Mouse (Mus musculus) intestine, embryonic 14.5 days (tissue): ENCODE results near the gene Gm7030. TPM values are rescaled to one million over a fixed set of nuclear protein-coding genes. Genes with fewer than 3 reads are reported as not detected.
A peak's percentile ranks its signal among the peaks of the same experiment; 100 is the strongest.
"Not testable (repeated sequence)": the region's sequence is repeated elsewhere in the genome, so short reads cannot be mapped to it uniquely, and the experiment has no call there.

ENCODE experiments used
- ATAC-seq: fragments of 200-750 bp; cut with Nextera tagmentation; replicated peaks from 2 replicates; pipeline ENCODE4 v1.8.0; 2017; ENCODE audit warnings: low read depth, moderate number of reproducible peaks, moderate TSS enrichment, moderate library complexity; ENCODE audit not compliant: low FRiP score, low TSS enrichment
- DNase-seq: peaks from one replicate; pipeline ENCODE4 v3.0.0-alpha.2; 2018; ENCODE audit warnings: low spot score
- H3K27ac ChIP-seq: fragments of 300-500 bp; sonication (generic); 2 replicates; pipeline ENCODE4 v1.5.1; 2014; ENCODE audit warnings: low read depth, mild to moderate bottlenecking, control low read depth
- H3K27me3 ChIP-seq: fragments of 300-500 bp; sonication (generic); replicated peaks from 2 replicates; pipeline ENCODE4 v1.6.1; 2014; ENCODE audit warnings: low read length, control low read depth; ENCODE audit not compliant: control insufficient read depth, insufficient read depth
- H3K36me3 ChIP-seq: fragments of 300-500 bp; sonication (generic); 2 replicates; pipeline ENCODE4 v1.6.1; 2014; ENCODE audit warnings: low read length, control low read depth; ENCODE audit not compliant: control insufficient read depth, insufficient read depth
- H3K4me1 ChIP-seq: fragments of 300-500 bp; sonication (generic); replicated peaks from 2 replicates; pipeline ENCODE4 v1.6.1; 2014; ENCODE audit warnings: low read length, control low read depth, mixed read lengths; ENCODE audit not compliant: control insufficient read depth, insufficient read depth
- H3K4me2 ChIP-seq: fragments of 300-500 bp; sonication (generic); 2 replicates; pipeline ENCODE4 v1.6.1; 2014; ENCODE audit warnings: low read length
- H3K4me3 ChIP-seq: fragments of 300-500 bp; sonication (generic); 2 replicates; pipeline ENCODE4 v1.5.1; 2014; ENCODE audit warnings: low read depth, low read length, control low read depth, mixed read lengths
- H3K9ac ChIP-seq: fragments of 300-500 bp; sonication (generic); 2 replicates; pipeline ENCODE4 v1.6.1; 2014; ENCODE audit warnings: mild to moderate bottlenecking, low read length
- H3K9me3 ChIP-seq: fragments of 300-500 bp; sonication (generic); 2 replicates; pipeline ENCODE4 v1.6.1; 2016; ENCODE audit warnings: low read length, control low read depth; ENCODE audit not compliant: control insufficient read depth
- WGBS: fragments of 180-500 bp; shearing (Covaris S2); extraction: QIAGEN DNeasy Blood & Tissue Kit; methylation state at CpG from one replicate; pipeline ENCODE4 v1.1.7; 2014; 5-methylcytosine and 5-hydroxymethylcytosine counted together
- polyA plus RNA-seq: library from polyadenylated mRNA; unstranded; fragments of >200 nt; fragmentation: Nextera tagmentation; extraction: Ambion mirVana; gene quantifications from 2 replicates; pipeline ENCODE4 v1.2.1, GENCODE M21; 2014

The Gm7030 gene
- polyA plus RNA-seq, 1 experiment from 2014 or later: not detected

DNA sequence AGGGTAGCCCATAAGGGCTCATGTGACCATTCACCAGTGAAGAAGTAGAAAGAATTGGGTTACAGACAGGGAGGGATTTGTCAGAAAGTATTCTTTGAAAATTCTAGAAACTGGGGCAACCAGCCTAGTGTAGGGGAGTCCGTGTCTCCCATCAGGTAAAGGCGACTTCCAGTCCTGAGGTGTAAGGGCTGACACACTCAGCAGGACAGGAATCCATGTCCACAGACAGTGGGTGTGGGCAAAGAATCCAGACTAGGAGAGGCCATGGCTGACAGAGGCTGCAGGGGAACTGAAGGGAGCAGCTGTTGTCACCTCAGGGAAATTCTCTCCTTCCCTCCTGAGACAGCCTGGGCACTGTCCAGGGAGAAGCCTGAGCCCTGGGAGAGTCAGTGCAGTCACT is 37.7 kb upstream of the Gm7030 start:
- peak; percentile 52 for DNase-seq
- not testable (repeated sequence) for H3K27ac ChIP-seq, H3K9ac ChIP-seq, H3K36me3 ChIP-seq, H3K4me3 ChIP-seq, H3K4me1 ChIP-seq, ATAC-seq, H3K9me3 ChIP-seq, H3K4me2 ChIP-seq
- H3K27me3 ChIP-seq: peaks cover 77% of the 10 kb centered on the region
- 25% methylated on average over 2 of the region's 2 CpGs for WGBS

GRCm38 (mm10) chr17:36161129-36162051 is 32.2 kb upstream of the Gm7030 start:
- Histone ChIP-seq H3K4me2 (no peak overlapping the region), H3K4me3 (no peak overlapping the region), H3K36me3 (no peaks in the 10 kb centered on the region), H3K4me1 (0 out of 2 replicates have a peak, but pooled peaks cover 3% of the 10 kb centered on the region), H3K9me3 (no peaks in the 10 kb centered on the region), H3K27ac (no peak overlapping the region), H3K27me3 (peaks cover 74% of the 10 kb centered on the region), H3K9ac (no peak overlapping the region)
- ATAC-seq (no peak), DNase-seq (peak; percentile 62)
- 2% methylated on average over 56 of the region's 56 CpGs for WGBS

DNA sequence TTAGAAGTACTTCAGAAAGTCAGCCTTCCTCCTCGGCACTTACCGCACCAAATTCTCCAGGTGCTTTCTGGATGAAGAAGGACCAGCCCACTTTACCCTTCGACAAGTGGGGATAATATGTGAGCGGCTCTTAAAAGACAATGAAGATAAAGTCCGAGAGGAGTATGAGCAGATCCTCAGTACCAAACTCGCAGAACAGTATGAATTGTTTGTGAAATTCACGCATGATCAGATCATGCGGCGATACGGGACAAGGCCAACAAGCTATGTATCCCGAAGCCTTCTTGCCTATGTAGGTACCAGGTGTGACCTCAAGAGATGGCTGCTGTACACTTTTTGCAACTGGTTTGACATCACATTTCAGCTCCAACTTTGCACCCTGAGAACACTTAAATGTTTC is 29.0 kb upstream of the Gm7030 start:
- H3K9ac ChIP-seq, ATAC-seq, H3K4me1 ChIP-seq, H3K4me3 ChIP-seq, H3K27ac ChIP-seq, H3K36me3 ChIP-seq, H3K9me3 ChIP-seq: not testable (repeated sequence)
- peak; percentile 52 for DNase-seq
- 10% methylated on average over 11 of the region's 11 CpGs for WGBS
- peak overlapping the region; percentile 47 for H3K4me2 ChIP-seq
- peaks cover 69% of the 10 kb centered on the region for H3K27me3 ChIP-seq

- peaks cover 64% of the 10 kb centered on the region for H3K27me3 ChIP-seq
- peak overlapping the region; percentile 47 for H3K4me2 ChIP-seq
- not testable (repeated sequence) for H3K36me3 ChIP-seq, H3K9me3 ChIP-seq, H3K4me1 ChIP-seq, ATAC-seq, H3K9ac ChIP-seq, H3K27ac ChIP-seq
- WGBS: under 1% methylated on average over 36 of the region's 36 CpGs
- DNase-seq: peak; percentile 57
- H3K4me3 ChIP-seq: peak overlapping the region; percentile 23
These were observed 28.6 kb upstream of the Gm7030 start for GRCm38 (mm10) chr17:36157782-36158181.

DNA sequence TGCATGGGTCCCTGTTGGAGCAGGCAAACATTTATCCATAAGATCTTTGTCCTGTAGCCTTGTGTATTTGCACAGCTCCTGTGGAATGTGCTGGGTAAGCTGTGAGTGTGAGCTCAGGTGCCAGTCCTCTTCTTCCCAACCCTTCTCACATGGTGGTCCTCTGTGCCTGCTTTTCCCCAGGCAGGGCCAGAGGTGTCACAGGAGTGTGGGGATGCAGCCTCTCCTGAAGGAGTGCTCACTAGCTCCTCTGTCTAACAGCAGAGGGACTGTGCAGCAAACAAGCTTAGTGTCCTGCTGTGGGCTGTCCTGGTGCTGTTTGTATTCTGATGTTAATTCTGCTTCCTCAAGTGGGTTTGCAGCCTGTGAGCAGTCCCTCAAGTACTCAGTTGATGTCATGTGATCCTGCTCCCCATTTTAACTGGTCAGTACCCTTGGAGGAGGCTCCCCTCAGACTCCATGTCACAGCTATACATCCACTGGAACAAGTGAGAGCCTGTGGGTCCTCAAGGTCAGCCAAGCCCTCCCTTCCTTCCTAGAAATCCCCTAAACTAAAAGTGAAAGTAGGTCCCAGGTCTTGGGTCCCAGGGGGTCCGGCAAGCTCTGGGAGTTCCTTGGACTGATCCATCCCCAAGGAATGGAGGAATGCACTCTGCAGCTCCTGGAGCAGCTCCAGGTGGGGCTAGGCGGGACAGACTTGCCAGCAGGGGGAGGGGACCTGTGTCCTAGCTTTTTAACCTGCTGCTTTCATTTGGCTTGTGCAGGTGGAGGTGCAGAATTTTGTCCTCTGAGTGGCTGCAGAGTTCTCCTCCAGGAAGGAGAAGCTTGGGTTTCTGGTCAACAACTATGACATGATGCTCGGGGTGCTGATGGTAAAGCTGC is 25.3 kb upstream of the Gm7030 start:
- H3K36me3 ChIP-seq: no peaks in the 10 kb centered on the region
- H3K4me2 ChIP-seq: no peak overlapping the region
- H3K9me3 ChIP-seq: no peaks in the 10 kb centered on the region
- no peak overlapping the region for H3K4me3 ChIP-seq
- H3K27me3 ChIP-seq: peaks cover 43% of the 10 kb centered on the region
- DNase-seq (no peak), ATAC-seq (no peak)
- WGBS: 19% methylated on average over 3 of the region's 3 CpGs
- no peaks in the 10 kb centered on the region for H3K4me1 ChIP-seq
- no peak overlapping the region for H3K27ac ChIP-seq
- H3K9ac ChIP-seq: no peak overlapping the region

- not testable (repeated sequence) for H3K4me1 ChIP-seq, H3K4me3 ChIP-seq, DNase-seq, ATAC-seq, H3K9ac ChIP-seq, H3K9me3 ChIP-seq, H3K36me3 ChIP-seq, H3K27ac ChIP-seq, H3K4me2 ChIP-seq
- peaks cover 43% of the 10 kb centered on the region for H3K27me3 ChIP-seq
- 46% methylated on average over 4 of the region's 4 CpGs for WGBS
These were observed 22.0 kb upstream of the Gm7030 start for GRCm38 (mm10) chr17:36151200-36151599.

DNA sequence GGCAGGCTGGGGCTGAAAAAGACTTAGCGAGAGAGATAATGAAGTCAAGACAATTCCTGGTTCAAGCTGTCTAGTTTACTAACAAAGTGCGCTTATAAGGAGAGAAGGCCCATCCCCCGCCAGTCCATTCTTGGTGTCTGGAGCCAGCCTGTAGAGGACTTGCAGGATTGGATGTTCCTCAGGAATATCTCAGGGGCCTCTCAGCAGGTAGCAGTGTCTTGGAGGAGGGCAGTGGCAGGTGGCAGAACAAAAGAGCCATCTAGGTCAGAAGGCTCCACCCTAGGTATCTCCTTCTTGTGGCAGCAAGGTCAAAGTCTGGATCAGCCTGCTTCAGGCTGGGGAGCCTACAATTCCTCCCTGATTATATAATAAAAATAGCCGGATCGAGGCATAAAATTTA is 19.2 kb upstream of the Gm7030 start:
- peak; percentile 44 for DNase-seq
- H3K9me3 ChIP-seq, H3K4me1 ChIP-seq, H3K4me3 ChIP-seq, H3K27ac ChIP-seq, H3K9ac ChIP-seq, H3K4me2 ChIP-seq, H3K36me3 ChIP-seq, ATAC-seq: not testable (repeated sequence)
- WGBS: 83% methylated on average over 5 of the region's 5 CpGs
- H3K27me3 ChIP-seq: peaks cover 45% of the 10 kb centered on the region

DNA sequence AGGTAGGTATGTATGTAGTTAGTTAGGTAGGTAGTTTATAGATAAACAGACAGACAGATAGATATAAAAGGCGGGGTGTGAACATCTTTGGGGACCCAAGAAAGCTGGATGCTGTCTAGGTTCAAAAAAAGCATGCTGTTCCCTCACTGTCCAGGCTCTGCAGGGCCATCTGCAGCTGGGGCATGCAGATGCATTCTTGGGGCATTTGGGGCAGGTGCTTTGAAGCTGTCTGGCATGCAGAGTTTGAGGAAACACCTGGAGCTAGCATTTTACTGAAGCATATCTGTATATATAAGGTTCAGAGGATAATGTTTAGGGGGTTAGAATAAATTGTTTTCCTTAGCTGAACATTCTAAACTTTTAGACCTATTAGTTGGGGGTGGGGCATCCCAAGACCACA is 17.7 kb upstream of the Gm7030 start:
- H3K4me1 ChIP-seq, H3K36me3 ChIP-seq, DNase-seq, H3K9me3 ChIP-seq, H3K4me3 ChIP-seq, H3K4me2 ChIP-seq, H3K27ac ChIP-seq, ATAC-seq, H3K9ac ChIP-seq: not testable (repeated sequence)
- WGBS: 72% methylated on average over 1 of the region's 1 CpGs
- H3K27me3 ChIP-seq: peaks cover 52% of the 10 kb centered on the region
